Mouse (Mus musculus): ENCODE measurements around the gene Gstp3.
A peak's percentile ranks its signal among the peaks of the same experiment; 100 is the strongest.
"Not testable (repeated sequence)": the region's sequence is repeated elsewhere in the genome, so short reads cannot be mapped to it uniquely, and the experiment has no call there.

Gstp3 gene

GRCm38 (mm10) chr19:4037788-4038232 is 21.6 kb downstream of the Gstp3 start, which contains the start of gene Gstp1:
Gstp1 (minus strand) TSS chr19:4037985.
- DNase-seq (ENCODE audit: low read depth, low spot score) = peak; percentile 59

- DNase-seq (ENCODE audit: low read depth, low spot score) = not testable (repeated sequence)
Measured at GRCm38 (mm10) chr19:4037154-4037787, 22.1 kb downstream of the Gstp3 start.

DNA sequence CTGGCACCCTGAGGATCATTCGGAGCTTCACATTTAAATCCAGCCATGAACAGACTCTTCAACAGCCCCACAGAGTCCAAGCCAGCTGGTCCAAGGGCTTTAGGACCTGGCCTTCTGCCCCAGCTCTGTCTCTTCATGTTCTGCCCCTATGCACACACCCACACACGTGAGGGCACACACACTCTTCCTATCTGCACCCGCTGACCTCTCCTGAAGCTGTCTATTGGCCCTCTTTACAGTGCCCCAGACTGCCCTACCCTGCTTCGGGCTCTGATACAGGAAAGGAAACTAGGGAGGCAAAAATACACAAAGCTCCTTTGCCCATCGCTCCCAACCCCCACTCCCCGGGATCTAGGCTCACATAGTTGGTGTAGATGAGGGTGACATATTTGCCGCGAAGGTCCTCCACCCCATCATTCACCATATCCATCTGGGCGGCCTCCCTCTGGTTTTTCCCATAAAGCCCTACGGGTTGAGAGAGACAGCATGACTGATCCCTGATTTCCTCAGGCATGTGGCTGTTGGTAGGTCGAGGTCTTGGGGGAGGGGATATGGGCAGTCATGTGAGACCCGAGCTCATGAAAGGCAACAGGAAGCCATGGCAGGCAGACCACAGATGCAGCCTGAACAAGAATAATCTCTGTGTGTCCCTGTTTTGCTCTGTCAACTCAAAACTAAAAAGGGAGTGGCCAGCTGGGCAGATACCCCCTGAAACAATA is 22.9 kb downstream of the Gstp3 start:
- DNase-seq (ENCODE audit: low read depth, low spot score) = no peak

DNA sequence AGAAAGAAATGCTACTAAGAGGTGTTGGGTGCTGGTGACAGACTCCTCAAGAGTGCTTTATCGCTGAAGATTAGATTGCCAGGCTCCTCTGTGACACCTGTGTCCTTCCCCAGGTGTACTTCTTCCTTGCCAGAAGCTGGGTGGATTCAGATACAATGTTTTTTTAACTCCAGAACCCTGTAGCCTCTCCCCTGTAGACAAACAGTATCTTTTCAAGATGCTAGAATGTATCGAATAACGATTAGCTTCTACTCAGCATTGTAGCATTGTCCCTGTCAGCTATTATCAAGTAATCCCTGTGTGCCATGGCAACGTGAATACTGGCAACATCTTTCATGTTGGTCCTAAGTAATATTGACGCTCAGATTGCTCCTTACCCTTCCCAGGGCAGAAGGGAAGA is 25.6 kb downstream of the Gstp3 start:
- DNase-seq (ENCODE audit: low read depth, low spot score) = no peak

- DNase-seq (ENCODE audit: low read depth, low spot score) = no peak
Measured at GRCm38 (mm10) chr19:4033298-4033697, 26.1 kb downstream of the Gstp3 start.

GRCm38 (mm10) chr19:4032668-4033067 is 26.7 kb downstream of the Gstp3 start:
- no peak for DNase-seq (ENCODE audit: low read depth, low spot score)

- no peak for DNase-seq (ENCODE audit: low read depth, low spot score)
Measured at GRCm38 (mm10) chr19:4027576-4027975, 31.8 kb downstream of the Gstp3 start.

DNA sequence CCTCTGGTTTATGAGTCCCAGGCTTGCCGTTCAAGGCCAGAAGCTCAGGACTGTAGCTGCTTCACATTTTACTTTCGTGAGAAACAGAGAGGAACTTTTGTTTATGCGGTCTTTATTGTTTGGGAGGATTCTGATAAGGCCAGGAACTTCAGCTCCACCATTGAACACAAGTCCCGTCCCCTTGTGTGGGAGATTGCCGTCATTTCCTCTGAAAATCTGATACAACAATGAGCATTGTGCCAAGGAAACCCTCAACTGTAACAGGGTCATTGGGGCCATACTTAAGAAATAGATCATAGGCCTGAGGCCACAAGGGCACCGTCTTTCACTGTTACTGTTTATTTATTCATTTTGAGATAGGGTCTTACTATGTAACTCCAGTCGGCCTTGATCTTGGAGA is 36.2 kb downstream of the Gstp3 start:
- no peak for DNase-seq (ENCODE audit: low read depth, low spot score)

DNA sequence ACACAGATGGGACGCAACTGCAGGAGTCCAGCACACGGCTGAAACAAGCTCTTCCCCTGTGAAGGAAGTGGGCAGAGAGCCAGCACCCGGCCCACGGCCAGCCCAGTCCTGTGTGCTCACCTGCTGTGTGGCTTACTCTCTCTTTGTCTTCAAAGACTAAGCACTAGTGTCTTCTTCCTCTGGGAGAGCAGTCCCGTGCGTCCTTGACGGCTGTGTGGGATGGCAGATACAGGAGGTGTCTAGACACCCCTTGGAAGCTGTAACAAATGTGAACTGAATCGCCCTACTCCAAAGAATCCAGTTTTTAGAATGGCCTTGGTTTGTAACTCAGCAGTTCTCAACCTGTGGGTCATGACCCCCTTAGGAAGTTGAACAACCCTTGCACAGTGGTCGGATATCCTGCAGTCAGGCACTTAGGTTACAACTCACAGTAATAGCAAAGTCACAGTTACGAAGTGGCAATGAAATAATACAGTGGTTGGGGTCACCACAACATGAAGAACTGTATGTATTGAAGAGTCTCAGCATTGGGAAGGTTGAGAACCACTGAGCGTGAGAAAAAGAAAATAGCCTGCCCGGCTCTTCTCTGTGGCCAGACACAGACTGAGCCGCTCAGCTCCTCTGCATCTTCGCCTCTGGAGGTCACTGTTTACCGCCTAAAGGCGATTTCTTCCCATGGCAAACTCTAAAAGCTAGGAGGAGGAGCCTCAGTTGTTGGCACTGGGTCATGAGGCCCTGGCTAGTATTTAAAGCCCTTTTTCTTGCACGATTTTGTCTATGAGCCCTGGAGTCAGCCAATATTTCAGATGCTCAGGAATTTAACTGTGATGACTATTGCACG is 40.4 kb downstream of the Gstp3 start:
- DNase-seq (ENCODE audit: low read depth, low spot score) = peak; percentile 46

DNA sequence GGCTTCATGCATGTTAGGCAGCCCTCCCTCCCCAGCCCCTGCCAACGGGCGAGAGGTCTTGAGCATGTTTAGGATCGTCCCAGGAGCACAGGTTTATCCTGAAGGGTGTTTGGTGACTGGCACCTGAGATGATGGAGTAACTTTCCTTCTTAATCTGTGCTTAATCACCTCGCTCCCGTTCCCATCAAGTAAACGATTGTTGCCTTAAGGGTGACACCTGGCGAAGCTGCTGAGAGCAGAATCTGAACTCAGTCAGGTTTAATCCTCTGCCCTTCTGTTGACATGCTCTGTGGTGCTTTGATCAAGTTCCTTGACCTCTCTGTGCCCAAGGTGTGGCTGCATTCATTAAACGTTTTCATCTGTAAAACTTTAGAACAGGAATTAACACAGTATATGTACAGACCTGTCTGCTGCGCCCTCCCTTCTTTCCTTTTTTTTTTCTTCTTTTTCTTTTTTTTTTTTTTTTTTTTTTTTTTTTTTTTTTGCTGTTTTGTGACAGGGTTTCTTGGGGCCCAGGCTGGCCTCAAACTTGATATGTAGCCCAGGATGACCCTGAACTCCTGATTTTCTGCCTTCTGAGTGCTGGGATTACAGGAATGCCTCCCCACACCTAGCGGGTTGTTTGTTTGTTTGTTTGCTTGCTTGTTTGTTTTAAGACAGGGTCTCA is 41.3 kb downstream of the Gstp3 start:
- DNase-seq (ENCODE audit: low read depth, low spot score) = no peak

- no peak for DNase-seq (ENCODE audit: low read depth, low spot score)
Measured at GRCm38 (mm10) chr19:4015635-4016034, 43.7 kb downstream of the Gstp3 start.

DNA sequence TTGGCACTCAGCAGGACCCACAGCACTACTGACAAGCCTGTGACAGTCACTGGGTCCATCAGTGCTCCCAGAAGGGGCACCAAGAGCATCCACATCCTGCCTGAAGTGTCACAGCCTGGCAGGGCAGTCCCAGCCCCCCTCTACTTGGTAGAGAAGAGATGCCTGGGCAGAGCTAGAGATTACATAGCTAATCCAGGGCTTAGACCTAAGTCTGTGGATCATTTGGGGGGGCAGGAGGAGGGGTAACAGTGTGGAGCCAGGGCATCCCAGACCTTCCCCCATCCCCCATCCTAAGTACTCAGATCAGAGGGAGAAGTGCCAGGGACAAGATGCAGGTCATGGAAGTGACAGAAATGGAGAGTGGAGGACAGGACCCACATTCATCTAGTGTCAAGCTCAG is 44.6 kb downstream of the Gstp3 start:
- DNase-seq (ENCODE audit: low read depth, low spot score) = no peak

GRCm38 (mm10) chr19:4013066-4013465 is 46.3 kb downstream of the Gstp3 start:
- DNase-seq (ENCODE audit: low read depth, low spot score) = no peak

- peak; percentile 97 for DNase-seq (ENCODE audit: low read depth, low spot score)
Measured at GRCm38 (mm10) chr19:4012432-4013022, 46.8 kb downstream of the Gstp3 start, which contains the start of gene Ndufv1. Ndufv1 (minus strand) TSS chr19:4012806.

- DNase-seq (ENCODE audit: low read depth, low spot score) = no peak
Measured at GRCm38 (mm10) chr19:4011086-4011485, 48.3 kb downstream of the Gstp3 start.

All from brain, embryonic 18.5 days (tissue).